Mouse (Mus musculus): ENCODE measurements at regions not wholly inside any gene's neighbourhood (a gene's known extent, or its start where the extent isn't known, plus 50 kb on each side); places are given as distances from the start of the nearest gene placed in this dataset.

DNA sequence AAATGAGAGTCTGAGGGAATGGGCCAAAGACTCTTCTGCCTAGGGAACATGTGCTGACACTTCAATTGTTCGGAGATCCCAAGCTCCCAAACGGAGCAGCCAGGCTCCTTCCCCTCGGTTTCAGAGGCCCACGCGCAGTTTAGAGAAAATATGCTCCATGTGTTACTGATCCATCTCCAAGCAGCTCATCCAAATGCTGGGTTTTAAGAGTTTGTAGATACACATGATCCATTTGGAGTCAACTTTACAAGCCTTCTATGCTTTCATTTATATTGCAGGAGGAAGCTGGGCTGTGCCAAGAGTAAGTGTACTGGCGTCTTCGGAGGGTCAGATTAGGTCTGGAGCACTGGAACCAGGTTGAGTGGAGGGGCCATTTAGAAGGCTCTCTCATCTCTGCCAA is 102.0 kb upstream of the Gdf10 start:
- ATAC-seq (ENCODE audit: insufficient read depth), result no peak
- Histone ChIP-seq H3K27ac (no peak overlapping the region), H3K4me2 (ENCODE audit: low read depth) (no peak overlapping the region), H3K4me3 (ENCODE audit: insufficient read depth in 1 of 2, low read depth in 2 of 2, low read length in 2 of 2) (no peak overlapping the region), H3K36me3 (replicated peaks; ENCODE audit: control insufficient read depth, insufficient read depth, low read depth) (no peaks in the 10 kb centered on the region), H3K4me1 (replicated peaks; ENCODE audit: control insufficient read depth in 2 of 2, insufficient read depth in 2 of 2, low read length in 1 of 2) (no peaks in the 10 kb centered on the region), H3K9ac (replicated peaks) (no peak overlapping the region), H3K9me3 (ENCODE audit: control insufficient read depth, low read length) (no peaks in the 10 kb centered on the region), H3K27me3 (ENCODE audit: control insufficient read depth, insufficient read depth, low read length) (no peaks in the 10 kb centered on the region)
- WGBS (ENCODE audit: insufficient replicate concordance), result 75% methylated on average over 7 of the region's 7 CpGs
- no peak for TF ChIP-seq CTCF (IDR thresholded peaks at IDR 0.05; ENCODE audit: low read depth)
- no peak for TF ChIP-seq EP300 (IDR thresholded peaks at IDR 0.05; ENCODE audit: low read depth)
- DNase-seq (ENCODE audit: low read depth in 3 of 3, low spot score in 3 of 3), result no peak

DNA sequence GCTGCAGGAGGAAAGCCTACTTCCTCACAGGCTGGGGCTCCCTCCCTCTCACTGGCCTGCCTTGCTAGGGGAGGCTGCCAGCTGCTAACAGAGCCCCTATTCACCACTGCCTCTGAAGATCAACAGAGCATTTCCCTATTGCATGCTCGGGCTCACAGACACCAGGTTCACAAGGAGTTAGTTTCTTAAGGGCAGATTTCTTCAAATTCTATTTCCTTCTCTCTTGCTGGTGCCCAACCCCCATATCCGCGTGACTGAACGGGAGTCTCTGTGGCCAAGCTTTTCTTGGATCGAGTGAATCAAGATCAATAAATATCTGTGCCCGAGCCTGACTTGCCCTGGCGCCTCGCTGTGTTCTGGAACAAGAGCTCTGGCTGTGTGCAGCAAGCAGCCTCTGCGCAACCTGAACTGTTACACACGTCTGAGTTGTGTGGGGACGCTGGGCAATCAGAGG is 98.9 kb upstream of the Gdf10 start:
- H3K36me3 ChIP-seq (replicated peaks; ENCODE audit: control insufficient read depth, insufficient read depth, low read depth), result no peaks in the 10 kb centered on the region
- WGBS (ENCODE audit: insufficient replicate concordance), result 50% methylated on average over 11 of the region's 11 CpGs
- ATAC-seq (ENCODE audit: insufficient read depth) (no peak), DNase-seq (ENCODE audit: low read depth in 3 of 3, low spot score in 3 of 3) (no peak)
- no peaks in the 10 kb centered on the region for H3K9me3 ChIP-seq (ENCODE audit: control insufficient read depth, low read length)
- no peaks in the 10 kb centered on the region for H3K4me1 ChIP-seq (replicated peaks; ENCODE audit: control insufficient read depth in 2 of 2, insufficient read depth in 2 of 2, low read length in 1 of 2)
- no peaks in the 10 kb centered on the region for H3K27me3 ChIP-seq (ENCODE audit: control insufficient read depth, insufficient read depth, low read length)
- no peak overlapping the region for H3K4me2 ChIP-seq (ENCODE audit: low read depth)
- no peak overlapping the region for H3K27ac ChIP-seq
- no peak overlapping the region for H3K4me3 ChIP-seq (ENCODE audit: insufficient read depth in 1 of 2, low read depth in 2 of 2, low read length in 2 of 2)
- no peak for TF ChIP-seq EP300 (IDR thresholded peaks at IDR 0.05; ENCODE audit: low read depth)
- TF ChIP-seq CTCF (IDR thresholded peaks at IDR 0.05; ENCODE audit: low read depth), result no peak
- H3K9ac ChIP-seq (replicated peaks), result no peak overlapping the region

DNA sequence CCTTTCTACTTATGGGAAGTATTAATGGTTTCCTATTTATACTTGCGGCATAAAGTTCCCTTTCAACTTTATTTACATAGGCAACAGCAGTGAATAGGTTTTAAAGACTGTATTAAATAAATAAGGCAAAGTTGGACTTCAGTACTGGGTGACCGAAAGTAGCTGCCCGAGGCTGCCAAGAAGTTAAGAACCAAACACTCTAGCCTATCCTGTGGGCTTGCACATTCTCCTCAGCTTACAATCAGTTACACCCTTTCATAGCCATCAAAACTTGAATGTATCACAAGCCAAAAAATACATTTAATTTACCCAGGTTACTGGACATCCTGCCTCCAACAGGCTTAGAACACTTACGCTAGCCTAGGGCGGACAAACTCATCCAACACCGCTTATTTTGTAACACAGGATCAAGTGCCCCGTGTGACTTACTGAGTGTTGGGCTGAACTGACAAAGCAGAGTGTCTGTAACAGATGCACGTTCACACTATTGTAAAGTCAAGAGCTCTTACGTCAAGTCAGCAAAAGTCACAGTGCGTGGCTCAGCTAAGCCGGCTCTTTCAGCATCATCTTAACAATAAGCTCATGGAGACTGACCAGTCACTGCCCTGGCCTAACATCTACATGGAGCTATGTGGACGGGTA is 97.3 kb upstream of the Gdf10 start:
- Histone ChIP-seq H3K36me3 (replicated peaks; ENCODE audit: control insufficient read depth, insufficient read depth, low read depth) (no peaks in the 10 kb centered on the region), H3K4me2 (ENCODE audit: low read depth) (no peak overlapping the region), H3K27me3 (ENCODE audit: control insufficient read depth, insufficient read depth, low read length) (no peaks in the 10 kb centered on the region), H3K27ac (no peak overlapping the region), H3K9ac (replicated peaks) (no peak overlapping the region), H3K9me3 (ENCODE audit: control insufficient read depth, low read length) (no peaks in the 10 kb centered on the region), H3K4me1 (replicated peaks; ENCODE audit: control insufficient read depth in 2 of 2, insufficient read depth in 2 of 2, low read length in 1 of 2) (no peaks in the 10 kb centered on the region), H3K4me3 (ENCODE audit: insufficient read depth in 1 of 2, low read depth in 2 of 2, low read length in 2 of 2) (no peak overlapping the region)
- TF ChIP-seq CTCF (IDR thresholded peaks at IDR 0.05; ENCODE audit: low read depth) (no peak), EP300 (IDR thresholded peaks at IDR 0.05; ENCODE audit: low read depth) (no peak)
- 73% methylated on average over 12 of the region's 12 CpGs for WGBS (ENCODE audit: insufficient replicate concordance)
- DNase-seq (ENCODE audit: low read depth in 3 of 3, low spot score in 3 of 3) (no peak), ATAC-seq (ENCODE audit: insufficient read depth) (no peak)

DNA sequence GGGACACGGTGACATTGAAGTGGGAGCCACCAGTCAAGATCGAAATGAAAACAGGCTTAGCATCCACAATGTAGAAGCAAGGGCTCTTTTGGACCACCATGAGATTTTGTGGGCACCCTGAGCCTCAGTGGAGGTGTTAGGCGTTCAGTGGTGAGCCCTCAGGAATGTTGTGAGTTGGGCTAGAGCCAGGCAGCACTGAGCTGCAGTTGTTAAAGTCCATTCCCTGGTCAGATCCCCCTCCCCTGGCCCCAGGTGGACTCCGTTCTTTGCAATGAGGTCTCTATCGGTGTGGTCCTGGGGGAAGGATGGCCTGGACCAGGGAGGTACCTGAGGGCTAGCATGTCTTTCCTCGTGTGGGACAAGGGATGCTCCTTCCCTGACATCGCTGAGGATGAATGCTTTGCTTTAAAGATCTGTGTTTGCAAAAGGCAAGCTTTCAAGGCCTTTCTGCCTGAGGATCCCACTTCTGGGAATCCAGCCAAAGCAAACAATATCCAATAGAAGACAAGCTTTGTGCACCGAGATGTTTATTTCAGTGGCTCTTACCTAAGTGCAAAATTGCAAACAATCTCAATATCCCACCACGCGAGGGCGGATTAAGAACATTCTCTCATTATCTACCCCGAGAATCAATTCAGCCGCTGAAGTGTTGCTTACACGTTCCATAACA is 90.6 kb upstream of the Gdf10 start:
- Histone ChIP-seq H3K4me3 (ENCODE audit: insufficient read depth in 1 of 2, low read depth in 2 of 2, low read length in 2 of 2) (no peak overlapping the region), H3K4me1 (replicated peaks; ENCODE audit: control insufficient read depth in 2 of 2, insufficient read depth in 2 of 2, low read length in 1 of 2) (no peaks in the 10 kb centered on the region), H3K27ac (no peak overlapping the region), H3K9ac (replicated peaks) (no peak overlapping the region), H3K9me3 (ENCODE audit: control insufficient read depth, low read length) (no peaks in the 10 kb centered on the region), H3K36me3 (replicated peaks; ENCODE audit: control insufficient read depth, insufficient read depth, low read depth) (no peaks in the 10 kb centered on the region), H3K4me2 (ENCODE audit: low read depth) (no peak overlapping the region), H3K27me3 (ENCODE audit: control insufficient read depth, insufficient read depth, low read length) (no peaks in the 10 kb centered on the region)
- no peak for TF ChIP-seq CTCF (IDR thresholded peaks at IDR 0.05; ENCODE audit: low read depth)
- TF ChIP-seq EP300 (IDR thresholded peaks at IDR 0.05; ENCODE audit: low read depth), result no peak
- ATAC-seq (ENCODE audit: insufficient read depth) (no peak), DNase-seq (ENCODE audit: low read depth in 3 of 3, low spot score in 3 of 3) (no peak)
- 55% methylated on average over 14 of the region's 14 CpGs for WGBS (ENCODE audit: insufficient replicate concordance)

DNA sequence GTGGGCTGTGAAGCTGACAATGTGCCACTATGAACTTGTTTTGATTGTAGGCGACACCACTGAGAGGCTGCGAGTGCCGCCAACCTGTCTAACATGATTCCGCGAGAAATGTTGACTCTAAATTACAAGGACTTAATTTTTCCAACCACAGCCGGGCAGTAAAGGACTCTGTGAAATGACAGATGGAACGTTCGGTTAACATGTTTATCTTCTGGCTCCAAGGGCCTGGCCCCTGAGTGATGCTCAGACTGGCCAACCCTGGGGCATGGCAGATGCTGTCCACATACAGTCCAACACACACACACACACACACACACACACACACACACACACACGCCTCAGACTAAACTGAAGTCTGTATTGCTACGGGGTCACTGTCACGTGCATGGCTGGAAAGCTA is 87.0 kb upstream of the Gdf10 start:
- H3K4me2 ChIP-seq (ENCODE audit: low read depth), result no peak overlapping the region
- no peaks in the 10 kb centered on the region for H3K27me3 ChIP-seq (ENCODE audit: control insufficient read depth, insufficient read depth, low read length)
- DNase-seq (ENCODE audit: low read depth in 3 of 3, low spot score in 3 of 3) (no peak), ATAC-seq (ENCODE audit: insufficient read depth) (no peak)
- TF ChIP-seq CTCF (IDR thresholded peaks at IDR 0.05; ENCODE audit: low read depth) (no peak), EP300 (IDR thresholded peaks at IDR 0.05; ENCODE audit: low read depth) (no peak)
- no peaks in the 10 kb centered on the region for H3K36me3 ChIP-seq (replicated peaks; ENCODE audit: control insufficient read depth, insufficient read depth, low read depth)
- H3K4me3 ChIP-seq (ENCODE audit: insufficient read depth in 1 of 2, low read depth in 2 of 2, low read length in 2 of 2), result no peak overlapping the region
- 66% methylated on average over 11 of the region's 11 CpGs for WGBS (ENCODE audit: insufficient replicate concordance)
- no peaks in the 10 kb centered on the region for H3K9me3 ChIP-seq (ENCODE audit: control insufficient read depth, low read length)
- no peaks in the 10 kb centered on the region for H3K4me1 ChIP-seq (replicated peaks; ENCODE audit: control insufficient read depth in 2 of 2, insufficient read depth in 2 of 2, low read length in 1 of 2)
- H3K27ac ChIP-seq, result no peak overlapping the region
- no peak overlapping the region for H3K9ac ChIP-seq (replicated peaks)
